Mouse (Mus musculus): Measurements from ENCODE around the gene 1700029F12Rik. TPM values are rescaled to one million over a fixed set of nuclear protein-coding genes. Genes with fewer than 3 reads are reported as not detected.
A peak's percentile ranks its signal among the peaks of the same experiment; 100 is the strongest.

Gene 1700029F12Rik
- polyA plus RNA-seq, 1 experiment from 2014 or later: not detected

DNA sequence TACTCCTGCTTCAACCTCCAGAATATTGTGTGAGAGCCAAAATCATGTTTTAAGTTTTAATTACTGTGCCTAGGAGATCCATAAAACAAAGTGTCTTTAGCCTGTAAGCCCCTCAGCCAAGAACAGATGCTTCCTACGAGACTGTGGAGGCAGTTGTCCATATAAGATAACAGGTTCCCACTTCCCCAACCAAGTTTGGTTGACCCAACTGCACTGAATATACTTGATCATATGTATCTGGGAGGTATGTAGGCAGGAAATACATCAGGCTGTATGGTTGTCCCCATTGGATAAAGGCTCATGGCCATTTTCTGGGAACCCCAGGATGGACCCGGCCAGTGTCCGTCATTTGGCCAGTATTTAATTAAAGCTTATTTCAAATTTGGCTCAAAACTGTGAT is 44.1 kb downstream of the 1700029F12Rik start:
- Histone ChIP-seq H3K4me2 (no peak overlapping the region), H3K4me3 (no peak overlapping the region), H3K27me3 (no peaks in the 10 kb centered on the region), H3K4me1 (replicated peaks) (peaks cover 8% of the 10 kb centered on the region), H3K36me3 (no peaks in the 10 kb centered on the region), H3K9me3 (replicated peaks) (no peaks in the 10 kb centered on the region), H3K27ac (no peak overlapping the region), H3K9ac (no peak overlapping the region)
- WGBS: 88% methylated on average over 3 of the region's 3 CpGs
- ATAC-seq (replicated peaks; ENCODE audit: insufficient number of reproducible peaks, insufficient read depth, low FRiP score, low read depth): no peak

DNA sequence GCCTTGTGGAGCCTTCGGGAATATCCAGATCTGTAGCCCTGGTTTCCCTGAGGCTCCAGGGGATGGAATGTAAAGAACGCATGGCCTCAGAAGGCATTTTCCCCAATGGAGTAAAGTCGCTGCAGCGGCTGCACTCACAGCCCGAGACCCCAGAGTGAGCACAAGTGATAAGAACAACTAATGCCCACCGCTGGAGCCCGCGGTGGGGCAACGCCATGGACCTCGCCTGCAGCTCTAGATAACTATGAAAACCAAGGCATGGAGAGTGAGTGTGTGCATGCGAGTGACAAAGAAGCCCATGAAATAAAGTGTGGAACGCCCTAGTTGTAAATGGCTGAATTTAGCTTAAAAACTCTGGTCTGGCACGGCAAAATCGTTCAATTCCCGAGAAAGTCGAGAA is 45.0 kb downstream of the 1700029F12Rik start:
- H3K27ac ChIP-seq: no peak overlapping the region
- no peak overlapping the region for H3K9ac ChIP-seq
- H3K9me3 ChIP-seq (replicated peaks): no peaks in the 10 kb centered on the region
- H3K4me1 ChIP-seq (replicated peaks): peaks cover 8% of the 10 kb centered on the region
- ATAC-seq (replicated peaks; ENCODE audit: insufficient number of reproducible peaks, insufficient read depth, low FRiP score, low read depth): no peak
- no peak overlapping the region for H3K4me3 ChIP-seq
- no peaks in the 10 kb centered on the region for H3K27me3 ChIP-seq
- WGBS: 87% methylated on average over 16 of the region's 16 CpGs
- H3K36me3 ChIP-seq: no peaks in the 10 kb centered on the region
- H3K4me2 ChIP-seq: no peak overlapping the region

DNA sequence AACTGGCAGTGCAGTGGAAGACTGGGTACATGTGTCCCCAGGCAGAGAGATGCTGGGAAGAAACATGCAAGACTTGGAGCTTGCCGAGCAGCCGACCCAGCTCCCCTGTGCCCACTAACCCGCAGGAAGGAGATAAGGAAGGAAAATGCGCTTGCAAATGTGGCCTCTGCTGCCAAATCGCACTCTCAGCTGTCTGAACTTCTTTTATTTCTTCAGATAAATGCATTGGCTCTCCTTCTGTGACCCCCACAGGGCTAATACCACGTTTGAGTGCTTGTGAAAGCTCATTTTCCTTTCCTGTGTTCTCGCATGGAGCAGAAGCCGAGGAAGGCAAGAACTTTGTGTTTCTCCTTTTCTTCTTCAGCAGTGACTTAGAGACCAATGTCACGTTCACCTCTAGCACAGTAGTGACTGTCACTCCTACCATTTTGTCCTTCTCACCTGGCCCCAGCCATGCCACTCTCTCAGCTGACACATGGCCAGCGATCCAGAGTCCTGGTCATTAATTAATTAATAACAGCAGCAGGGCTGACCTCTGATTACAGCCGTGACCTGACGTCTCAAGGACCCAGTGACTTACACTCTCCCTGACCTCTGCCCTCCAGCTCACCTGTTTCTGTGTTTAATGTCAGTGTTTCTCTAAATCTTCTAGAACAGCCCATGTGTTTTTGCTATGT is 48.4 kb downstream of the 1700029F12Rik start:
- H3K4me2 ChIP-seq: no peak overlapping the region
- H3K9me3 ChIP-seq (replicated peaks): no peaks in the 10 kb centered on the region

DNA sequence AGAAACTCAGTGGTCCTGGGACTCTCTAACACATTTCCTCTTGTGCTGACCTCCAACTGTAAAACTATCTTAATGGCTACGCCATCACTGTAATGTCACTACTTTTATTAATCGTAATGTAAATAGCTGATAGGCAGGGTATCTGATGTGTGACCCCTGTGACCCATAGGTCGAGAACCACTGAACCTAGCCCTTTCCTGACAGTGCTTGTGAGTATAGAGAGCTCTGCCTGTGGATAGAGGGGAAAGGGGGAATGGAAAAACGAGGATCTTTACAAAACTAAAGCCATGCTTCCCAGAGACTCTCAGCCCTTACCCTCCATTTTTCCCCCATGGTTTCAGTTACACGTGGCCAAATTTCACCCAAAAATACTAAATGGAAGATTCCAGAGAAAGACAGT is 49.5 kb downstream of the 1700029F12Rik start:
- no peak overlapping the region for H3K4me2 ChIP-seq
- ATAC-seq (replicated peaks; ENCODE audit: insufficient number of reproducible peaks, insufficient read depth, low FRiP score, low read depth): no peak
- H3K27ac ChIP-seq: no peak overlapping the region
- 77% methylated on average over 5 of the region's 5 CpGs for WGBS
- H3K4me3 ChIP-seq: no peak overlapping the region
- no peaks in the 10 kb centered on the region for H3K9me3 ChIP-seq (replicated peaks)
- no peak overlapping the region for H3K9ac ChIP-seq
- no peaks in the 10 kb centered on the region for H3K36me3 ChIP-seq
- H3K27me3 ChIP-seq: no peaks in the 10 kb centered on the region
- H3K4me1 ChIP-seq (replicated peaks): peaks cover 11% of the 10 kb centered on the region

More for the DNA sequence above, 48.4 kb downstream of the 1700029F12Rik start:
- Histone ChIP-seq H3K36me3 (no peaks in the 10 kb centered on the region), H3K27ac (no peak overlapping the region), H3K4me3 (no peak overlapping the region), H3K27me3 (no peaks in the 10 kb centered on the region), H3K4me1 (replicated peaks) (peaks cover 11% of the 10 kb centered on the region), H3K9ac (no peak overlapping the region)
- WGBS: 35% methylated on average over 12 of the region's 12 CpGs
- no peak for ATAC-seq (replicated peaks; ENCODE audit: insufficient number of reproducible peaks, insufficient read depth, low FRiP score, low read depth)

DNA sequence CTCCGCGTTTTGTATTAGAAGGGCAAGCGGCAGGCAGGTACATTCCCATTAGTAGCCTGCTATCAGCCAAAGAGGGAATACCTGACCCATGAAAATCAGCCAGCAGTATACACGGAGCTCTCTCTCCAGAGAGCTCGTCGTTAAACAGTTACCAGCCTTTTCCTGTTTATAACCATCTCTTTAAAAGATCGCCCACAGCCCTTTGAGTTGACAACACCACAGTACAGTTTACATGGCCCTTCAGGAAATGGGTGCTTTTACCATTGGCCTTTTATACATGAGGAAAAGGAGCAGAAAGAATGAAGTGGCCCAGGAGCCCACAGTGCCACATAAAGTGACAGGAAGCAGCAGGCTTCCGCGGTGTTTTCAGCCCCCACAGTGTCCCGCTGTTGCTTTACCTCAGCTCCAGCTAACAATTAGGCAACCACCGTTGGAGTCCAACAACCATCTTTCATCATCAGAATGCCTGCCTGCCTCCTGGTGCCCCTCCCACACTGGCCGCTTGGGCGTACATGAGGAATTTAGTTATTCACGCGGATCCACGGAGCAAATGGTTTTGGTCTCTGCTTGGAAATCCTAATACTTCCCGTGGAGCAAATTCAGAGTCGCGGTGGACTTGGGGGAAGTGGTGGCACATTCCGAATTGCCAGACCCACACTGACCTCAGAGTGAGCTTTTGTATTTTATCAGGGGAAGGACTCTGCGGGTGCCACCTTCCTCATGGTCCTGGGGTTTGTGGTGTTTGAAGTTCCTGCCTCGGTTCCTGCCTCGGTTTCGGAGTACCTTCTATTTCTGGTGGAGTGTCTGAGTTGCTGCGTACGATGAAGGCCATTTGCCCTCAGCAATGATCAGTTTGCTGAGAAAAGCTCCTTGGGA is 50.7 kb downstream of the 1700029F12Rik start:
- Histone ChIP-seq H3K9me3 (replicated peaks) (no peaks in the 10 kb centered on the region), H3K27me3 (no peaks in the 10 kb centered on the region), H3K36me3 (no peaks in the 10 kb centered on the region), H3K4me2 (peak overlapping the region; percentile 2; the same call in 1 of the 2 replicates), H3K27ac (no peak overlapping the region), H3K9ac (no peak overlapping the region), H3K4me3 (no peak overlapping the region), H3K4me1 (replicated peaks) (peaks cover 11% of the 10 kb centered on the region)
- no peak for ATAC-seq (replicated peaks; ENCODE audit: insufficient number of reproducible peaks, insufficient read depth, low FRiP score, low read depth)
- 53% methylated on average over 26 of the region's 26 CpGs for WGBS

DNA sequence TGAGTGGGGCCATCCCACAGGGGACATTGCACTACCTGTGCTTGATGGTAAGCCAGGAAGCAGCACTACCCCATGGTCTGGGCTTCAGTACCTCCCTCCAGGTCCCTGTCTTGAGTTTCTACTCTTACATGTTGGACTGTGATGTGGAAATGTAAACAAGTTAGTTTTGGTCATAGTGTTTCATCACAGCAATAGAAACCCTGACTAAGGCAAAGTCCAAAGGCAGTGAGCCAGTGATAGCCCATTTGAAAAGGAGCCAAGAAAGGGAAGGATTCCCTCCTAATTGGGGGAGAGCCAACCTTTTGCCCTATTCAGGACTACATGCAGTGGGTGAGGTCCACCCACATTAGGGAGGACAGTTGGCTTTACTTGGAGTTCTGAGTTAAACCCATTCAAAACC is 53.6 kb downstream of the 1700029F12Rik start:
- H3K4me3 ChIP-seq: no peak overlapping the region
- H3K9ac ChIP-seq: no peak overlapping the region
- no peak for ATAC-seq (replicated peaks; ENCODE audit: insufficient number of reproducible peaks, insufficient read depth, low FRiP score, low read depth)
- no peak overlapping the region for H3K4me2 ChIP-seq
- no peak overlapping the region for H3K27ac ChIP-seq
- no peaks in the 10 kb centered on the region for H3K36me3 ChIP-seq
- H3K9me3 ChIP-seq (replicated peaks): no peaks in the 10 kb centered on the region
- peaks cover 6% of the 10 kb centered on the region; the same call in 1 of the 2 replicates for H3K4me1 ChIP-seq (replicated peaks)
- H3K27me3 ChIP-seq: no peaks in the 10 kb centered on the region

DNA sequence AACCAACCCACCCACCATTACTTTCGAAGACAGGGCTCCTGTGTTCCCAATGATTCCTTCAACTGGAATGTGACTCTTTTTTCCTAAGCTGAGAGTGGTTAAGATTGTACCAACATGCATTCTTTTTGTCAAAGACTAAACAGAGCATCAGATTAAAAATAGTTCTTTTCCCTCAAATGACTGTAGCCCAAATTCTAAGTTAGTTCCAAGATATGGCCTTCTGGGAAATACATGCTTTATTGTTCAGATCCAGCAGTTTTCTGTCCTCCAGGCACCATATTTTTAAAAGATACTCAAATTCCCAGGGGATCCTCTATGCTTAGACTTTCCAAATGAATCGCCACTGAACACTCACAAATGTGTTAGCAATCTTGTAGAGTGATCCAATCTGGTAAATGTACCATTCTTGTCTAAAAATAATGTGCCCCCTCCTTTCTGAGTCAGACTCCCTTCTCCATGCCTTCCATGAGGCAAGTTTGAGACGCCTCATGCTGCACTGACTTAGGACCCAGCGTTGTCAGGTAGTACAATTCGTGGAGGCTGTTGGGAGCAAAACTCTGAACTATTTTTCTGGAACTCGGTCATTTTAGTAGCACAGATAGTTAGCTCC is 57.1 kb downstream of the 1700029F12Rik start:
- Histone ChIP-seq H3K27me3 (no peaks in the 10 kb centered on the region), H3K27ac (no peak overlapping the region), H3K9ac (no peak overlapping the region), H3K36me3 (no peaks in the 10 kb centered on the region), H3K4me3 (no peak overlapping the region), H3K4me1 (replicated peaks) (peaks cover 4% of the 10 kb centered on the region), H3K9me3 (replicated peaks) (no peaks in the 10 kb centered on the region), H3K4me2 (no peak overlapping the region)
- ATAC-seq (replicated peaks; ENCODE audit: insufficient number of reproducible peaks, insufficient read depth, low FRiP score, low read depth): no peak
- 78% methylated on average over 6 of the region's 6 CpGs for WGBS

DNA sequence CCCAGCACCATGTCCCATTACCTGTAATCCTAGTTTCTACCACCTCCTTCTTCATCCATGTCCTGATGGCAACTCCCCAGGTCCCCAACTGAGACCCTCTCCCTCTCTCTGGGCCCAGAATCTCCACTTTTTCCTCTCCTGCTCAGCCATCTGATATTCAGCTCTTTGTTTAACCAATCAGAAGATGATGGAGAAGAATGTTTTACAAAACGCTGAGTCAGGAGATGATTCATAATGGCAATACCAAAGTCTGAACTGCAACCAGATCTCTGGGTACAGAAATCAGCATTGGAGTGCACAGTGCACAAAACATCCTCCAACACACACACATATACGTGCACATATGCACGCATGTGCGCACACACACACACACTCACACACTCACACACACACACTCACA is 60.8 kb downstream of the 1700029F12Rik start:
- no peaks in the 10 kb centered on the region for H3K27me3 ChIP-seq
- no peaks in the 10 kb centered on the region for H3K36me3 ChIP-seq
- no peak overlapping the region for H3K27ac ChIP-seq
- no peak overlapping the region for H3K4me3 ChIP-seq
- H3K4me1 ChIP-seq (replicated peaks): peaks cover 11% of the 10 kb centered on the region
- ATAC-seq (replicated peaks; ENCODE audit: insufficient number of reproducible peaks, insufficient read depth, low FRiP score, low read depth): no peak
- H3K9ac ChIP-seq: no peak overlapping the region
- H3K4me2 ChIP-seq: no peak overlapping the region
- H3K9me3 ChIP-seq (replicated peaks): no peaks in the 10 kb centered on the region
- 93% methylated on average over 4 of the region's 4 CpGs for WGBS

Other genes starting within 250 kb of the 1700029F12Rik start
- gene Gcnt4, start 109.7 kb downstream of the 1700029F12Rik start, polyA plus RNA-seq (2015; fragmentation: Nextera tagmentation; extraction: Ambion mirVana): 0.23 and 0.32 TPM in 2 replicates
- 3.2 and 3.4 TPM in 2 replicates for gene Fam169a, start 32.9 kb upstream of the 1700029F12Rik start, polyA plus RNA-seq (2015; fragmentation: Nextera tagmentation; extraction: Ambion mirVana)
- gene Gm6169, start 64.9 kb upstream of the 1700029F12Rik start, polyA plus RNA-seq (2015; fragmentation: Nextera tagmentation; extraction: Ambion mirVana): 1.9 and 2.2 TPM in 2 replicates
- gene Gfm2, start 103.6 kb upstream of the 1700029F12Rik start, polyA plus RNA-seq (2015; fragmentation: Nextera tagmentation; extraction: Ambion mirVana): 27.1 and 29.5 TPM in 2 replicates
- 37.0 and 42.0 TPM in 2 replicates for gene Nsa2, start 103.6 kb upstream of the 1700029F12Rik start, polyA plus RNA-seq (2015; fragmentation: Nextera tagmentation; extraction: Ambion mirVana)
- 35.1 and 46.6 TPM in 2 replicates for gene Hexb, start 164.0 kb upstream of the 1700029F12Rik start, polyA plus RNA-seq (2015; fragmentation: Nextera tagmentation; extraction: Ambion mirVana)
- gene Enc1, start 206.7 kb upstream of the 1700029F12Rik start, polyA plus RNA-seq (2015; fragmentation: Nextera tagmentation; extraction: Ambion mirVana): 3.8 and 4.0 TPM in 2 replicates